ENCODE assay signal across 32 mouse cellular contexts in genomic region chr15:6030396-6030795, GRCm38 (mm10).
A peak's percentile ranks its signal among the peaks of the same experiment; 100 is the strongest.
DNase-seq lines count a peak whose midpoint lies in the region; ATAC-seq lines count a peak whose summit lies in the region.
"Had no signal": no experiment of that assay in that cellular context is flagged by ENCODE, and none has a peak within 500 bp of the region (broad histone marks: within the 10 kb centered on the region; RNA-seq: fewer than 3 reads in every experiment).

No protein-coding gene starts in this region.

- H3K4me2 ChIP-seq in intestine, embryonic 16.5 days (ENCODE audit: low read depth, low read length) = no peak overlapping the region
- H3K4me2 ChIP-seq: embryonic facial prominence, embryonic 15.5 days; forebrain, embryonic 13.5 days; heart, embryonic 13.5 days; liver, embryonic 15.5 days; lung, embryonic 15.5 days; midbrain, embryonic 12.5 days; neural tube, embryonic 15.5 days had no signal

- peak overlapping the region; percentile 57; the same call in 1 of the 2 replicates for H3K27ac ChIP-seq in intestine, embryonic 16.5 days (ENCODE audit: low read length)
- H3K27ac ChIP-seq: embryonic facial prominence, embryonic 15.5 days; forebrain, embryonic 13.5 days; heart, embryonic 13.5 days; liver, embryonic 15.5 days; lung, embryonic 15.5 days; midbrain, embryonic 12.5 days; neural tube, embryonic 15.5 days had no signal

- no peaks in the 10 kb centered on the region for H3K9me3 ChIP-seq in intestine, embryonic 16.5 days (ENCODE audit: control insufficient read depth, low read length)
- H3K9me3 ChIP-seq: embryonic facial prominence, embryonic 15.5 days; forebrain, embryonic 13.5 days; heart, embryonic 13.5 days; liver, embryonic 15.5 days; lung, embryonic 15.5 days; midbrain, embryonic 12.5 days; neural tube, embryonic 15.5 days had no signal

- no peak overlapping the region for H3K9ac ChIP-seq in intestine, embryonic 16.5 days (ENCODE audit: low read depth, low read length)
- H3K9ac ChIP-seq: embryonic facial prominence, embryonic 15.5 days; forebrain, embryonic 13.5 days; heart, embryonic 13.5 days; liver, embryonic 15.5 days; lung, embryonic 15.5 days; midbrain, embryonic 12.5 days; neural tube, embryonic 15.5 days had no signal

- 58% methylated on average over 5 of the region's 5 CpGs for WGBS in intestine, embryonic 16.5 days

- no peak overlapping the region for H3K4me3 ChIP-seq in intestine, embryonic 16.5 days (ENCODE audit: low read length)
- H3K4me3 ChIP-seq: embryonic facial prominence, embryonic 15.5 days; forebrain, embryonic 13.5 days; heart, embryonic 13.5 days; liver, embryonic 15.5 days; lung, embryonic 15.5 days; megakaryocyte, embryonic 14.5 days; midbrain, embryonic 12.5 days; neural tube, embryonic 15.5 days had no signal

- DNase-seq in heart, adult 11 months = peak; percentile 61
- DNase-seq in heart, postnatal 14 days = no peak
- DNase-seq in kidney, postnatal 25 days = no peak
- no peak for DNase-seq in gastrocnemius, adult 18-20 months (ENCODE audit: low spot score)
- no peak for DNase-seq in Muller cell, postnatal 12 days (ENCODE audit: inconsistent ontology term)
- DNase-seq in gastrocnemius, postnatal 25 days = no peak
- DNase-seq: adrenal gland, postnatal 25 days; cerebellum, adult 11-12 months; cerebellum, adult 9-11 months; gastrocnemius, postnatal 36 days; heart, postnatal 10 days; kidney, adult 9 months; kidney, postnatal 10 days; layer of hippocampus, adult 9-11 months; liver; retina, postnatal 1 day; spleen, adult 18-20 months; thymus, adult 18-20 months; thymus, postnatal 25 days had no signal

- intact Hi-C loops in heart, postnatal 14 days (cut with DNase I) = no loop called here

- peak; percentile 63; the same call in 1 of the 2 replicates for ATAC-seq in common myeloid progenitor, adult 5-6 weeks (replicated peaks; ENCODE audit: low read depth, poor library complexity, severe bottlenecking)
- ATAC-seq in intestine, embryonic 16.5 days = 0 out of 2 replicates have a peak, but pooled peaks have one; percentile 52
- ATAC-seq: forebrain, embryonic 13.5 days; hindbrain, embryonic 16.5 days; Patski had no signal

- no peaks in the 10 kb centered on the region for H3K36me3 ChIP-seq in intestine, embryonic 16.5 days (ENCODE audit: control insufficient read depth, insufficient read depth, low read length)
- H3K36me3 ChIP-seq: embryonic facial prominence, embryonic 15.5 days; heart, embryonic 13.5 days; liver, embryonic 15.5 days; lung, embryonic 15.5 days; midbrain, embryonic 12.5 days; neural tube, embryonic 15.5 days had no signal

- H3K4me1 ChIP-seq in intestine, embryonic 16.5 days (ENCODE audit: control insufficient read depth, insufficient read depth, low read length) = 0 out of 2 replicates have a peak, but pooled peaks cover 2% of the 10 kb centered on the region
- H3K4me1 ChIP-seq: embryonic facial prominence, embryonic 15.5 days; forebrain, embryonic 13.5 days; liver, embryonic 15.5 days; lung, embryonic 15.5 days; midbrain, embryonic 12.5 days; neural tube, embryonic 15.5 days had no signal

- H3K27me3 ChIP-seq in intestine, embryonic 16.5 days (replicated peaks; ENCODE audit: control insufficient read depth, insufficient read depth, low read length) = no peaks in the 10 kb centered on the region
- H3K27me3 ChIP-seq: CH12.LX; embryonic facial prominence, embryonic 15.5 days; forebrain, embryonic 13.5 days; heart, embryonic 13.5 days; liver, embryonic 15.5 days; lung, embryonic 15.5 days; midbrain, embryonic 12.5 days; neural tube, embryonic 15.5 days; Patski had no signal
